Mouse (Mus musculus): ENCODE results near the gene Anapc15.

- TF ChIP-seq CTCF (IDR thresholded peaks at IDR 0.05; ENCODE audit: control insufficient read depth, insufficient read depth, insufficient read length): no peak
- peak; percentile 79 for TF ChIP-seq MAX (IDR thresholded peaks at IDR 0.05)
Measured at GRCm38 (mm10) chr7:101933751-101934240, 70.3 kb downstream of the Anapc15 start, which contains the start of the genes Lrrc51 and Numa1.

Measured in C2C12 (cell line).